Mouse (Mus musculus) layer of hippocampus, adult 9-10 months (tissue): ENCODE results near the gene Tmem239.

ENCODE experiments used
- DNase-seq: peaks from one replicate; pipeline ENCODE4 v3.0.0; 2022; ENCODE audit warnings: low spot score

The Tmem239 gene

DNA sequence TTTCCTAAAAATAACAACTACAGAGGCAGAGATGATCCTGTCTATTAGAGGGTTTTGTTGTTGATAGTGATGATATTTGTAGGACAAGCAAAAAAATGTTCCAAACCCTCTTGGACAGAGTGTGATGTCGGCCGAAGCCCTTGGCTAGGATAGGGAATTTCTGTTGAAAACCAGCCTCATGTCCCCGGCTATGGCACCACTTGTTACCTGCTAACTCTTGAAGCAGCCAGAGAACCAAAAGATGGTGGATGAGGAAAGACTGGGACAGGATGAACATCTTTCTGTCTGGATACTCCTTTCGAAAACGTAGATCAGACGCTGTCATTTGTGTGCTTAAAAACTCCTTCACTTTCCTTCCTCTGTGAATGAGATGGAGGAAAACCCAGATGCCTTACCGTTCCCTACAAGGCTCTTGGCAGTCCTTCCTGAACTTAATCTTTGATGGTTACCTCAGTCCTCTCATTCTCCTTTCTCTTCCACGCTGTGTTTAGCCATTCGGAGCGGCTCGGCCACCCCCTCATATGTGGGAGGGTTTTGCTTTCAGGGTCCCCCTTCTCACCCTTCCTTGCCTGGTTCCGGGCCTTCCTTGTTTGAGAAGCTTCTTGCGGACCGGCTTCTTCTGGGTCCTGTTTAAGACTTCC lies 44.9 kb downstream of the Tmem239 start:
- no peak for DNase-seq

DNA sequence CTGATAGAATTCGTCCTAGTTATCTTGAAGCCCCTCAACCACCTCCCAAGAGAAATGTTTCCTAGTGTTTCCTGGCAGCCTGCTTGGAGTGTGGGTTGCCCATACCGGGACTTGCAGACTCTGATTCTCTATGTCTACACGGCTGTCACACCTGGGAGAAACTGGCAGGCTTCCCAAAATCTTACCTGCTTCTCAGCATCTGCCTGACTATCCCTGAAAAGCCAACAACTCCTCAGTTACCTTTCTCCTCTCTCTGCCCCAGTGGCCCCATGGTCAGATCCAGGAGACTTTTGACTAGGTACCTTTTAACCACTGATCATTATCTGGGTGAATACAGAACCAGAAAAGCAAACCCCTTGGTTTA lies 45.4 kb downstream of the Tmem239 start:
- no peak for DNase-seq

DNA sequence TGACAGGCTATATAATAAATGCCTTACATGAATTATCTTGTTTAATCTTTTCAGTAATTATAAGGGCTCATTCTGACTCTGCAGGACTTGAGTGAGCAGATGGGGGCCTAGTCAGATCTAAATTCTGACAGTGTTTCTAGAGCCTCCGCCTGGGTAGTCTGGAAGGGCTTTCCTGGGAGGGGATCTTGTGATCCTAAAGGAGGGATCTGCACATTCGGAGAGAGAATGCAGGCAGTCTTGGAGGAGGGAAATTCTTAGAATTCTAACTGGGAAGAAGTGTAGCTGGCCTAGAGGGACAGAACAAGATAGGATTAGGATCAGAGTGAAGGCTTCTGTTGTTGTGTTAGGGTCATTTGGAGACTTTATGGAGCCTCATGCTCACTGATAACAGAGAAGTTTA lies 46.0 kb downstream of the Tmem239 start:
- DNase-seq = no peak

- no peak for DNase-seq
Measured at GRCm38 (mm10) chr2:130453421-130453820, 47.1 kb downstream of the Tmem239 start.

- no peak for DNase-seq
Measured at GRCm38 (mm10) chr2:130454748-130455370, 48.6 kb downstream of the Tmem239 start.
